ENCODE assay signal across 21 mouse cellular contexts in genomic region chr8:12389116-12389471, GRCm38 (mm10). TPM values are rescaled to one million over a fixed set of nuclear protein-coding genes. Genes with fewer than 3 reads are reported as not detected.
DNase-seq lines count a peak whose midpoint lies in the region; ATAC-seq and TF ChIP-seq lines count a peak whose summit lies in the region.
"Had no signal": no experiment of that assay in that cellular context is flagged by ENCODE, and none has a peak within 500 bp of the region (broad histone marks: within the 10 kb centered on the region; RNA-seq: fewer than 3 reads in every experiment).

No protein-coding gene starts in this region.

- peaks cover 84% of the 10 kb centered on the region for H3K4me1 ChIP-seq in midbrain, embryonic 10.5 days
- H3K4me1 ChIP-seq in midbrain, postnatal 0 days (ENCODE audit: insufficient read depth, low read length), result no peaks in the 10 kb centered on the region
- peaks cover 80% of the 10 kb centered on the region for H3K4me1 ChIP-seq in forebrain, embryonic 12.5 days
- H3K4me1 ChIP-seq in limb, embryonic 10.5 days, result peaks cover 33% of the 10 kb centered on the region
- peaks cover 27% of the 10 kb centered on the region for H3K4me1 ChIP-seq in olfactory bulb, adult 2 months (ENCODE audit: control insufficient read depth, insufficient read depth, low read length)
- H3K4me1 ChIP-seq in liver, embryonic 12.5 days, result peaks cover 7% of the 10 kb centered on the region; the same call in 1 of the 2 replicates

- no peak for ATAC-seq in midbrain, postnatal 0 days (ENCODE audit: low FRiP score)
- ATAC-seq in forebrain, embryonic 12.5 days (ENCODE audit: low FRiP score), result no peak
- ATAC-seq in liver, embryonic 12.5 days, result no peak
- ATAC-seq: lung, postnatal 0 days had no signal

- H3K4me3 ChIP-seq in midbrain, embryonic 10.5 days, result no peak overlapping the region
- no peak overlapping the region for H3K4me3 ChIP-seq in midbrain, postnatal 0 days (ENCODE audit: low read depth, low read length)
- peak overlapping the region; percentile 60 for H3K4me3 ChIP-seq in forebrain, embryonic 12.5 days (replicated peaks)
- no peak overlapping the region for H3K4me3 ChIP-seq in limb, embryonic 10.5 days
- no peak overlapping the region for H3K4me3 ChIP-seq in olfactory bulb, adult 2 months (ENCODE audit: insufficient read depth, low read depth, low read length)
- H3K4me3 ChIP-seq in liver, embryonic 12.5 days, result no peak overlapping the region
- H3K4me3 ChIP-seq: embryonic facial prominence, embryonic 15.5 days; heart, embryonic 12.5 days; limb, embryonic 15.5 days; megakaryocyte, embryonic 14.5 days; neural tube, embryonic 13.5 days had no signal

- no peak overlapping the region for H3K9ac ChIP-seq in midbrain, postnatal 0 days (replicated peaks; ENCODE audit: low read length, poor library complexity, severe bottlenecking)
- peak overlapping the region; percentile 91 for H3K9ac ChIP-seq in forebrain, embryonic 12.5 days
- no peak overlapping the region for H3K9ac ChIP-seq in liver, embryonic 12.5 days
- H3K9ac ChIP-seq: embryonic facial prominence, embryonic 15.5 days; heart, embryonic 12.5 days; limb, embryonic 15.5 days; neural tube, embryonic 13.5 days had no signal

- H3K4me2 ChIP-seq in midbrain, postnatal 0 days (ENCODE audit: low read depth, low read length, poor library complexity, severe bottlenecking), result no peak overlapping the region
- H3K4me2 ChIP-seq in forebrain, embryonic 12.5 days, result peak overlapping the region; percentile 83
- H3K4me2 ChIP-seq in liver, embryonic 12.5 days, result no peak overlapping the region
- H3K4me2 ChIP-seq: embryonic facial prominence, embryonic 15.5 days; heart, embryonic 12.5 days; limb, embryonic 15.5 days; neural tube, embryonic 13.5 days had no signal

- WGBS in midbrain, embryonic 10.5 days, result 3% methylated on average over 5 of the region's 5 CpGs
- 16% methylated on average over 5 of the region's 5 CpGs for WGBS in midbrain, postnatal 0 days
- 3% methylated on average over 5 of the region's 5 CpGs for WGBS in forebrain, embryonic 12.5 days
- 2% methylated on average over 5 of the region's 5 CpGs for WGBS in limb, embryonic 10.5 days
- WGBS in olfactory bulb, adult 2 months, result 33% methylated on average over 5 of the region's 5 CpGs
- 6% methylated on average over 5 of the region's 5 CpGs for WGBS in liver, embryonic 12.5 days (ENCODE audit: insufficient replicate concordance)

- no peak for TF ChIP-seq CTCF in midbrain, postnatal 0 days (IDR thresholded peaks at IDR 0.05)
- no peak for TF ChIP-seq CTCF in olfactory bulb, adult 2 months (IDR thresholded peaks at IDR 0.05; ENCODE audit: insufficient read depth, low read depth, low read length)

- H3K27me3 ChIP-seq in midbrain, embryonic 10.5 days (ENCODE audit: low read depth, poor library complexity, severe bottlenecking), result peaks cover 100% of the 10 kb centered on the region
- H3K27me3 ChIP-seq in midbrain, postnatal 0 days (ENCODE audit: insufficient read depth, low read length), result peaks cover 67% of the 10 kb centered on the region
- peaks cover 73% of the 10 kb centered on the region for H3K27me3 ChIP-seq in forebrain, embryonic 12.5 days
- peaks cover 100% of the 10 kb centered on the region for H3K27me3 ChIP-seq in limb, embryonic 10.5 days (ENCODE audit: low read depth, poor library complexity, severe bottlenecking)
- H3K27me3 ChIP-seq in liver, embryonic 12.5 days (replicated peaks), result peaks cover 100% of the 10 kb centered on the region

- H3K27ac ChIP-seq in midbrain, embryonic 10.5 days (replicated peaks), result no peak overlapping the region
- no peak overlapping the region for H3K27ac ChIP-seq in midbrain, postnatal 0 days (ENCODE audit: low read depth, low read length)
- peak overlapping the region; percentile 67 for H3K27ac ChIP-seq in forebrain, embryonic 12.5 days
- no peak overlapping the region for H3K27ac ChIP-seq in limb, embryonic 10.5 days
- peak overlapping the region; percentile 70 for H3K27ac ChIP-seq in olfactory bulb, adult 2 months (ENCODE audit: insufficient read depth, low read depth, low read length)
- no peak overlapping the region for H3K27ac ChIP-seq in liver, embryonic 12.5 days
- H3K27ac ChIP-seq: embryonic facial prominence, embryonic 15.5 days; limb, embryonic 15.5 days; neural tube, embryonic 13.5 days had no signal

- H3K36me3 ChIP-seq in midbrain, embryonic 10.5 days, result no peaks in the 10 kb centered on the region
- no peaks in the 10 kb centered on the region for H3K36me3 ChIP-seq in midbrain, postnatal 0 days (ENCODE audit: insufficient read depth, low read length)
- H3K36me3 ChIP-seq in forebrain, embryonic 12.5 days (replicated peaks), result no peaks in the 10 kb centered on the region
- no peaks in the 10 kb centered on the region for H3K36me3 ChIP-seq in limb, embryonic 10.5 days
- no peaks in the 10 kb centered on the region for H3K36me3 ChIP-seq in liver, embryonic 12.5 days
- H3K36me3 ChIP-seq: embryonic facial prominence, embryonic 15.5 days; heart, embryonic 12.5 days; limb, embryonic 15.5 days; neural tube, embryonic 13.5 days had no signal

- no peaks in the 10 kb centered on the region for H3K9me3 ChIP-seq in midbrain, embryonic 10.5 days (replicated peaks)
- H3K9me3 ChIP-seq in midbrain, postnatal 0 days (ENCODE audit: low read length), result no peaks in the 10 kb centered on the region
- no peaks in the 10 kb centered on the region for H3K9me3 ChIP-seq in forebrain, embryonic 12.5 days
- no peaks in the 10 kb centered on the region for H3K9me3 ChIP-seq in limb, embryonic 10.5 days (replicated peaks)
- H3K9me3 ChIP-seq in liver, embryonic 12.5 days (replicated peaks), result no peaks in the 10 kb centered on the region
- H3K9me3 ChIP-seq: embryonic facial prominence, embryonic 15.5 days; heart, embryonic 12.5 days; limb, embryonic 15.5 days; neural tube, embryonic 13.5 days had no signal

- DNase-seq in midbrain, embryonic 10.5 days (ENCODE audit: low spot score), result peak; percentile 53
- DNase-seq in midbrain, postnatal 0 days (ENCODE audit: low spot score), result no peak
- peak; percentile 51 for DNase-seq in limb, embryonic 10.5 days (ENCODE audit: low spot score)
- no peak for DNase-seq in urinary bladder, adult 2 months (ENCODE audit: low spot score)
- DNase-seq: adrenal gland, postnatal 10 days; cerebellum, postnatal 10 days; gastrocnemius, postnatal 36 days; layer of hippocampus, adult 9-11 months; right cerebral cortex, postnatal 14 days had no signal

- no peak for TF ChIP-seq POLR2A in olfactory bulb, adult 2 months (IDR thresholded peaks at IDR 0.05; ENCODE audit: insufficient read depth, low read depth, low read length)

RNA-seq across cellular contexts. Expression of gene Sox1, which starts 6.0 kb away (rescaled TPM):
- polyA plus RNA-seq in midbrain, embryonic 10.5 days (2016; fragmentation: Nextera tagmentation; extraction: Ambion mirVana), result 3.2 and 3.4 TPM in 2 replicates
- 16.8 and 17.7 TPM in 2 replicates for total RNA-seq in midbrain, postnatal 0 days (2014; rRNA removed)
- polyA plus RNA-seq in midbrain, postnatal 0 days (2015; fragmentation: Nextera tagmentation; extraction: Ambion mirVana), result 1.6 and 2.6 TPM in 2 replicates
- polyA plus RNA-seq in forebrain, embryonic 12.5 days (2016; fragmentation: Nextera tagmentation; extraction: Ambion mirVana), result 9.6 and 11.0 TPM in 2 replicates
- not detected in 2 replicates for polyA plus RNA-seq in limb, embryonic 10.5 days (2016; fragmentation: Nextera tagmentation; extraction: Ambion mirVana)
- polyA plus RNA-seq in olfactory bulb, adult 2 months (2012; ENCODE audit: insufficient read depth, insufficient read length, low replicate concordance, missing spikeins), result not detected in 2 replicates
- polyA plus RNA-seq in liver, embryonic 12.5 days (2016; fragmentation: Nextera tagmentation; extraction: Ambion mirVana), result not detected in 2 replicates
- not detected in 2 replicates for polyA plus RNA-seq in urinary bladder, adult 2 months (2012; rRNA removed)
- total RNA-seq: adrenal gland, postnatal 10 days; gastrocnemius, postnatal 36 days; hematopoietic stem cell, adult 5-6 weeks; MEL had no signal
- polyA plus RNA-seq: heart, embryonic 12.5 days; kidney, embryonic 16.5 days; limb, embryonic 15.5 days; lung, postnatal 0 days had no signal

Comparison
In these comparisons a context has a peak if more than half of its experiments do, and no peak if none do; other contexts are left out.
1. DNase-seq: peak in midbrain, embryonic 10.5 days (single experiment) and limb, embryonic 10.5 days (single experiment); none in midbrain, postnatal 0 days (single experiment) and urinary bladder, adult 2 months (single experiment).
2. H3K27ac ChIP-seq: peak in forebrain, embryonic 12.5 days (single experiment) and olfactory bulb, adult 2 months (single experiment); none in midbrain, embryonic 10.5 days (single experiment), midbrain, postnatal 0 days (single experiment), limb, embryonic 10.5 days (single experiment) and liver, embryonic 12.5 days (single experiment).